Mouse (Mus musculus) liver, embryonic 18 days (tissue): ENCODE measurements around the gene Lce3c. TPM values are rescaled to one million over a fixed set of nuclear protein-coding genes. Genes with fewer than 3 reads are reported as not detected.

ENCODE experiments used
- polyA plus RNA-seq: library from polyadenylated mRNA; depleted of rRNA; stranded (reverse); fragments of >200 nt; gene quantifications from 2 replicates; pipeline ENCODE4 v1.2.3, GENCODE M21; 2012; rRNA removed

Lce3c gene
- not detected in 2 replicates for polyA plus RNA-seq

GRCm38 (mm10) chr3:92944186-92944585 is at the start of gene Lce3c:
Gene Lce3c, plus strand, starts transcription at chr3:92944486.

GRCm38 (mm10) chr3:92926130-92926529 is 18.2 kb upstream of the Lce3c start, which contains the start of gene Lce3a:
Gene Lce3a, minus strand, starts transcription at chr3:92926230.

GRCm38 (mm10) chr3:92932679-92933078 is 11.6 kb upstream of the Lce3c start, which contains the start of gene Lce3b:
Gene Lce3b, plus strand, starts transcription at chr3:92932979.

GRCm38 (mm10) chr3:92957090-92957489 is 12.8 kb downstream of the Lce3c start, which contains the start of gene Lce3d:
Gene Lce3d, plus strand, starts transcription at chr3:92957390.

GRCm38 (mm10) chr3:92966761-92967160 is 22.5 kb downstream of the Lce3c start, which contains the start of gene Lce3e:
Gene Lce3e, plus strand, starts transcription at chr3:92967061.

GRCm38 (mm10) chr3:92991926-92992325 is 47.6 kb downstream of the Lce3c start, which contains the start of gene Lce3f:
Gene Lce3f, plus strand, starts transcription at chr3:92992226.

Other genes starting within 250 kb of the Lce3c start
- gene Lce1e, start 235.4 kb upstream of the Lce3c start, polyA plus RNA-seq, result not detected in 2 replicates
- not detected in 2 replicates for gene Lce1f, start 224.1 kb upstream of the Lce3c start, polyA plus RNA-seq
- gene Gm38119, start 205.4 kb upstream of the Lce3c start, polyA plus RNA-seq, result not detected in 2 replicates
- not detected in 2 replicates for gene Lce1g, start 192.1 kb upstream of the Lce3c start, polyA plus RNA-seq
- not detected in 2 replicates for gene Lce1h, start 179.4 kb upstream of the Lce3c start, polyA plus RNA-seq
- not detected in 2 replicates for gene Lce1i, start 165.6 kb upstream of the Lce3c start, polyA plus RNA-seq
- not detected in 2 replicates for gene Lce1j, start 154.0 kb upstream of the Lce3c start, polyA plus RNA-seq
- gene Lce1k, start 136.6 kb upstream of the Lce3c start, polyA plus RNA-seq, result not detected in 2 replicates
- gene Kprp, start 117.2 kb upstream of the Lce3c start, polyA plus RNA-seq, result not detected in 2 replicates
- gene Lce1l, start 93.2 kb upstream of the Lce3c start, polyA plus RNA-seq, result not detected in 2 replicates
- gene 2310050C09Rik, start 74.3 kb upstream of the Lce3c start, polyA plus RNA-seq, result not detected in 2 replicates
- gene Lce3a, start 18.3 kb upstream of the Lce3c start, polyA plus RNA-seq, result not detected in 2 replicates
- not detected in 2 replicates for gene Lce3b, start 11.5 kb upstream of the Lce3c start, polyA plus RNA-seq
- gene Lce3d, start 12.9 kb downstream of the Lce3c start, polyA plus RNA-seq, result not detected in 2 replicates
- gene Lce3e, start 22.6 kb downstream of the Lce3c start, polyA plus RNA-seq, result not detected in 2 replicates
- gene Lce3f, start 47.7 kb downstream of the Lce3c start, polyA plus RNA-seq, result not detected in 2 replicates
- gene Crct1, start 71.2 kb downstream of the Lce3c start, polyA plus RNA-seq, result not detected in 2 replicates
- not detected in 2 replicates for gene Lce1m, start 74.6 kb downstream of the Lce3c start, polyA plus RNA-seq
- not detected in 2 replicates for gene Gm4858, start 124.3 kb downstream of the Lce3c start, polyA plus RNA-seq
- gene Crnn, start 200.3 kb downstream of the Lce3c start, polyA plus RNA-seq, result not detected in 2 replicates